Mouse (Mus musculus) R1 (cell line): Measurements from ENCODE around the gene Cox7a2l.

Experiments used
- DNase-seq: peaks from one replicate; pipeline ENCODE4 v3.0.0-alpha.2; 2018; ENCODE audit warnings: low read depth, low spot score

The Cox7a2l gene

DNA sequence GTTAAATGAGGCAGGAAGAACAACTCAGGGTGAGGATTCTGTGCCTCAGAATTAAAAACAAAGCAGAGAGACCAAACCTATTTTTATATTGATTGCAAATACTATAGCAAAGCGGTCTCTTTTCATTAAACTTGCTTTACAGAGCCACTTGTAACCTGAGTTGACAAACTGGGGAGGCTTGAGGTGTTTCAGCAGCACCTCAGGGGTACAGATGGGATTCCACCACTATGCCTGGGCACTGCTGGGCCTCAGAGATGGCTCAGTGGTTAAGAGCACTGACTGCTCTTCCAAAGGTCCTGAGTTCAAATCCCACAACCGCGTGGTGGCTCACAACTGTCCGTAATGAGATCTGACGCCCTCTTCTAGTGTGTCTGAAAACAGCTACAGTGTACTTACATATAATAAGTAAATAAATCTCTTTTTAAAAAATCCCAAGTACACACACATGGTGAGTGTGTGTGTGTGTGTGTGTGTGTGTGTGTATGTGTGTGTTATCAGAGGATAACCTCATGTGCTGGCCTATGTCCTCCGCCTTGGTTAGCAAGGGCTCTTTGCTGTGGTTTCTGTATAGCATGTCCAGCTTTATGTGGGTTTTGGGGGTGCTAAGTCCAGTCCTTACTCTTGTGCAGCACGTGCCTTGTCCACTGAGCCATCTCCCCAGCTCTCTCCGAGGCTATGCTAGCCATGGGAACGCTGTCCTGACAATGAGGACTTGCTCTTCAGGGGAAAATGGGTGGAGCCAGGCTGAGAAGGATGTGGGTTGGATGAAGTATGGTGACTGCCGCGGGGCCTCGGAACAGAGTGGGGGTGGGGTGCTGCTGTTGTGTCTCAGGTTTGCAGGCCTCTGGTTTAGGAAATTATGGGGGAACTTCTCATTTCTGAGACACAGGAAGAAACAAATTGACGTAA lies 9.7 kb upstream of the Cox7a2l start:
- DNase-seq = peak; percentile 93

DNA sequence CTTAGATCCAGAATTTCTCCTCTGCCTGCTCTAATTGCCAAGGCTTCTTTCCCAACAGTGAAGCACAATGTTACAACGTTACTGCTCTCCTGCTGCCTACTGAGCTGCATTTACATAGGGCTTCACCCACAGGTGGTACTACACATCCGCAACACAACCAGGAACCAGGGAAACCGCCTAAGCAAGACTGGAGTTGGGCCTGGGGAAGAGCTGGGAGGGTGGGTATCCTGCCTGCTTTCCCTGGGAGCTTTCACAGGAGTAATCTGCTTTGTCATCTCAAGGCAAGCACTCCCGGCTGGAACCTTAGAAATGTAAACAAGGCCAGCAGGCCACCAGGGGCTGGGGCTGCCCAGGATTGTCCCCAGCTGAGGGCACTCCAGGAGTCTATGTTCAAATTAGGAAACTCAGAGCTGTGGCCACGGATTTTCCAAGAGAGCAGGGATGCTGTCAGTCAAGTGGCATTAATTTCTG lies 9.0 kb upstream of the Cox7a2l start:
- peak; percentile 60 for DNase-seq

DNA sequence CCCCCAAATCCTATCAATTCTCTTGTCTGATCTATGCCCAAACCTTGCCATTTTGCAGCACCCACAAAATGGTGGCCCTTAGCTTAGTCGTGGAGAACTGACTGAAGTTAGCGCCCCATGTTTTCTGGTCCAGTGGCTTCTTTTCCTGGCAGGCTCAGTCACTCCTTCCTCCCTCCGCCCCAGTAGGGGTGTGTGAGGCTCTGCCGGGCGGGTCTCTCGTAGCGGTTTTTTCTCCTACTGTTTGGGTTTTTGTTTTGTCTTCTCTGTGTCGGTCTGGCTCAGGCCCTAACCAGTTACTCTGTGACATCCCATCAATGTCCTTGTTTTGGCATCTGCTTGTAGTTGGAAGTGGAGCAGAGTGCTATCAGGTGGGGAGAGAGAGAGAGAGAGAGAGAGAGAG lies 8.5 kb upstream of the Cox7a2l start:
- DNase-seq = peak; percentile 59

- DNase-seq = no peak
These were observed 7.6 kb upstream of the Cox7a2l start for GRCm38 (mm10) chr17:83524753-83525152.

- DNase-seq = peak; percentile 95
These were observed 5.7 kb upstream of the Cox7a2l start for GRCm38 (mm10) chr17:83522590-83523379.

- peak; percentile 78 for DNase-seq
These were observed 4.8 kb upstream of the Cox7a2l start for GRCm38 (mm10) chr17:83521881-83522280.

DNA sequence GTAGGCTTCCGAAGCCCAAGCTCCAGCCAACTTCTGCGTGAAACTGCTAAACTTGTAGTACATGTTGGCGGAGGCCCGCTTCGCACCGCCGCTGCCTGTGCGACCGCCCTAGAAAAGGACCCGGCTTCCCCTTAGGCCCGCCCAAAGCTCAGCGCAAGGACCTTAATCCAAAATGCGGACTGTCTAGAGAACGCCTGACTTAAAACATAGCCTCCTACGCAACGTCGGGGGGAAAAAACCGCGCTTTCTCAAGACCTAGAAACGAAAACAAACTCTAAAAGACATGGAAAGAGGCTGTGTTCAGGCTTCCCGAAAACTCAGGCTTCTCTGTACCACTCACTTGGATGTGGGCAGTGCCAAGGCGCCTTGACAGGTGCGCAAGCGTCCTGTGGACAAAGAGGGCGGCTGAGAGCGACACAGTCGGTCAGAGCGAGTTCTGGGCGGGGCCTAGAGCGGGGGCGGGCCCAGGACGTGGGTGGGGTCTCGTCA lies 2.9 kb downstream of the Cox7a2l start:
- DNase-seq = peak; percentile 95

GRCm38 (mm10) chr17:83513655-83514212 lies 3.4 kb downstream of the Cox7a2l start:
- DNase-seq = no peak

- DNase-seq = no peak
These were observed 5.0 kb downstream of the Cox7a2l start for GRCm38 (mm10) chr17:83512130-83512529.

DNA sequence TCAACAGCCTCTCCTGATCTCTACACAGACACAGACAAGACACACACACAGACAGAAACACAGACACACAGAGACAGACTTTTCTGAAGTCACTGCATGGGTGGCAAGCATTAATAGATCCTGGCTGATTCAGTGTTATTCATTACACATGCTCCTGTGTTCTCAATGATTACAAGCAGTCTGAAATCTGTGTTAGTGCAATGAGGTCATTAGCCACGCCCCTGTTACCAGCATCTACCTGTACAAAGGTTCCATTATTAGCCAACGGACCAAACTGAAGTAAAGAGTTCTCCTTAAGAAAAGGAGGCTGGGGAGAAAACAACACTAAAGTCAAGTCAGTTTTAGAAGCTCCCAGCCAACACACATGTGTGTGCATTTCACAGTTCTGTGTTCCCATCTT lies 13.4 kb downstream of the Cox7a2l start:
- DNase-seq = no peak

DNA sequence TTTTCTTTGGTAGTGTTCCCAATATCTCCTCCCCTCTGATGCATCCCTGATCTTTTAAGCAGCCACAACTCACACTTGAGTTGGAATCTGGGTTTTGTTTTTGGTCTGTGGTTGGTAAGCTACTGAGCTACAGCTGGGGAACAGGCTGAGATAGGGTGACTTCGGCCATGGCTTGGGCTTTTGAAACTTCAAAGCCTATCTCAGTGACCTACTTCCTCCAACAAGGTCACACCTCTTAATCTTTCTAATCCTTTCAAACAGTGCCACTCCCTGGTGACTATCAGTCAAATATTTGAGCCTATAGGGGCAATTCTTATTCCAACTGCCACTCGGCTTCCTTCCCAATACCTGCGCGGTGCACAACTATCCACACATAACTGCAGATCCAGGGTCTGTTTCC lies 17.4 kb downstream of the Cox7a2l start:
- peak; percentile 60 for DNase-seq

GRCm38 (mm10) chr17:83498889-83499288 lies 18.2 kb downstream of the Cox7a2l start:
- no peak for DNase-seq

DNA sequence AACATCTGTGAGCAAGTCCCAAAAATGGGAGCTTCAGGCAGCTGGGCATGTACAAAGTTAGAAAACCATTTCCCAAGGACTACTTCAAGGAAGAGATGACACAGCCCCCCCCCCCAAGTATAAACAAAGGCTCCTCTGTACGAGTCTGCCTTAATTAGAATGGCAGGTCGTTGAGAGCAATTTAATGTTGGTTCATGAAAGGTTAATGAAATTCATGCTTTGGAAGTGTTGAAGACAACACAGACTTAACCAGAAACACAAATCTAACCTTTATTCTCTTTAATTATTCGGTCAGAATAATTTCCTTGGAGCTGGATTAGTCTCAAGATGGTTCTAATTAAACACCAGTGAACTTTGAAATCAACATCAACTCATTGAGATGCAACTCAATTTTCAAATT lies 29.4 kb downstream of the Cox7a2l start:
- DNase-seq = no peak

- no peak for DNase-seq
These were observed 33.3 kb downstream of the Cox7a2l start for GRCm38 (mm10) chr17:83483784-83484183.

- DNase-seq = no peak
These were observed 34.2 kb downstream of the Cox7a2l start for GRCm38 (mm10) chr17:83482817-83483536.

- DNase-seq = no peak
These were observed 35.6 kb downstream of the Cox7a2l start for GRCm38 (mm10) chr17:83481551-83481950.

DNA sequence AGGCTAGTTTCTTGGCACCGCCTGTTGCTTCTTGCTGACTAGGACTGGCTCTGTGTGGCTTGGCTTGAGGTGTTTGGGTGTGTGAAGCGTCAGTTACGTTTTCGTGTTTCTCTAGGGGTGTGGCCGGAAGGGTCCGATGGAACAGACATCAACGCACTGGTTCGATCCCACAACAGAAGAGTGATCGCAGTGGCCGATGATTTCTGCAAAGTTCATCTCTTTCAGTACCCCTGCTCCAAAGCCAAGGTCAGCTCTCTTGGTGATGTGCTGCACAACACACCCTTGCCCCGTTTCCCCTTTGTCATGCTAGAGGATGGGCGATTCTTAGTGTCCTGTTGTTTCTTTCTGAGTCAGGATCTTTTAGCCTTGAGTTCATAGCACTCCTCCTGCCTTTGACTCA lies 40.0 kb downstream of the Cox7a2l start:
- peak; percentile 92 for DNase-seq

DNA sequence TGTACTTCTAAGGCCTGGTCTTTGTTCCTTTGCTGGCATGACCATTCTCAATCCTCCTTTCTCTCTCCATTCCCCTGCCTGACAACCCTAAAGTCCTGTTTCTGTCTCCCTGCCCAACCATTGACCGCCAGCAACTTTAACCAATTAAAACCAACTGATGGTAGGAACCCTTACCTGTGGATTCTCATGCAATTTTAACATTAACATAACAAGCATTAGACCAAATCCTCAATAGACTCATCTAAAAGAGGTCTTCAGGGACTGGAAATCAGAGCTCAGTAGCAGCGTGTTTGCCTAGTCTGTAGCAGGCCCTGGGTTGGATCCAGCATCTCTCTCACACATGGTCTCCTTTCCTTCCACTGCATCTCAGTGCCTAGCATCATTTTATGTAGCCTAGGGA lies 47.5 kb downstream of the Cox7a2l start:
- DNase-seq = peak; percentile 67

- no peak for DNase-seq
These were observed 50.4 kb downstream of the Cox7a2l start for GRCm38 (mm10) chr17:83466697-83467251.

- DNase-seq = no peak
These were observed 51.2 kb downstream of the Cox7a2l start for GRCm38 (mm10) chr17:83465969-83466368.

- DNase-seq = no peak
These were observed 59.9 kb downstream of the Cox7a2l start for GRCm38 (mm10) chr17:83457271-83457670.
